Mouse (Mus musculus): Measurements from ENCODE around the gene Gmeb1.

GRCm38 (mm10) chr4:132309849-132310472 lies 48.6 kb upstream of the Gmeb1 start:
- TF ChIP-seq CTCF (IDR thresholded peaks at IDR 0.05 in 2 of 3, conservative IDR thresholded peaks at IDR 0.05 in 1 of 3; ENCODE audit: control insufficient read depth in 1 of 3, insufficient read depth in 1 of 3, low read depth in 2 of 3, low read length in 3 of 3, poor library complexity in 1 of 3, severe bottlenecking in 1 of 3) (peak in 2 of 3 experiments; percentile 55 to 68; a peak in 4 of 6 replicates), POLR2A (IDR thresholded peaks at IDR 0.05; ENCODE audit: control insufficient read depth in 1 of 2, insufficient read depth in 1 of 2, low read depth in 1 of 2, low read length in 2 of 2, poor library complexity in 1 of 2) (peak; percentile 29 to 37; a peak in 2 of 4 replicates)

Data from MEL (cell line).